Mouse (Mus musculus) lung, adult 10 weeks (tissue): ENCODE data around the gene Copz2. TPM values are rescaled to one million over a fixed set of nuclear protein-coding genes. Genes with fewer than 3 reads are reported as not detected.

Experiments
- polyA plus RNA-seq: library from polyadenylated mRNA; stranded (reverse); fragments of 350-450 nt; fragmentation: Illumina TruSeq; extraction: RNeasy Lipid Tissue Mini Kit (QIAGEN cat#74804); gene quantifications from one replicate; pipeline ENCODE4 v1.2.3, GENCODE M21; 2014; ENCODE audit warnings: low read depth, low replicate concordance; ENCODE audit not compliant: insufficient read depth

Gene Copz2
- polyA plus RNA-seq = 43.4 TPM

DNA sequence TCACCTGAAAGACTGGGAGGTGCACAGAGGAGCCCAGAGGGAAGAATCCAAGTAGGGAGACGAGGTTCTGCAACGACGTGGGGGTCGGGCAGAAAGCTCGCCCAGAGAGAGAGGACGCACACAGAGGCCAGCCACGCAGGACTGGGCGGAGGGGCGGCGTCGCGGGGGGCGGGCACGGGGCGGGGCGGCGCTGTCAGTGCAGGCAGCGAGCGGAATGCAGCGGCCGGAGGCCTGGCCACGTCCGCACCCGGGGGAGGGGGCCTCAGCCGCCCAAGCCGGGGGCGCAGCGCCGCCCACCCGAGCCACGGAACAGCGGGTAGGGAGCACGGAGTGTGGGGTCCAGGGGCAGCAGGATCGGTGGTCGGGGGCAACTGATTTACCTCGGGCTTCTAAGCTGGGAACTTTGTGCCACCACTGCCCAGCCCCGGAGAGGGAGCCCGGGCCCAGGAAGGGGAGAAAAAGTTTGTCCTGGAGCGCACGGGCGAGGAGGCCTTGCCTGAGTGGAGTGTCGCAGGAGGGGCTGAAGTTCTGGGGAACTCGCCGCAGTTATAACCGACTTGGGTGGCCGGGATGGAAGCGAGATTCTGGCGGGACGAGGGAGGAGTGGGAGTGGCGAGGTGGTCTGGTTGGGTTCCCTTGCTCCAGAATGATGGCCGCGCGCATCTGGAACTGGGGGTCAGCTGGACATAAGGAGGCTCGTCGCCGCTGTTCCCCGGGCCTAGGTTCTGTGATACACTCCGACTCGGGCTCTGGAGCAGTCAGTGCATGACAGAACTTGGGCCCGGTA is at the start of gene Copz2:
TSS of gene Copz2 (plus strand) at position 190 of the 787 bp plus-strand sequence.

GRCm38 (mm10) chr11:96829813-96830538 is 19.7 kb upstream of the Copz2 start, which contains the start of gene Nfe2l1:
Nfe2l1 (minus strand) TSS chr11:96829968.

Other genes starting within 250 kb of the Copz2 start
- gene Snx11, start 72.3 kb upstream of the Copz2 start, polyA plus RNA-seq = 19.2 TPM
- gene Cbx1, start 60.7 kb upstream of the Copz2 start, polyA plus RNA-seq = 30.2 TPM
- gene Nfe2l1, start 19.9 kb upstream of the Copz2 start, polyA plus RNA-seq = 97.1 TPM
- gene Cdk5rap3, start 66.6 kb downstream of the Copz2 start, polyA plus RNA-seq = 28.8 TPM
- gene Prr15l, start 78.2 kb downstream of the Copz2 start, polyA plus RNA-seq = 99.6 TPM
- 18.9 TPM for gene Pnpo, start 94.1 kb downstream of the Copz2 start, polyA plus RNA-seq
- gene Sp2, start 133.1 kb downstream of the Copz2 start, polyA plus RNA-seq = 6.9 TPM
- 2.2 TPM for gene Sp6, start 163.5 kb downstream of the Copz2 start, polyA plus RNA-seq
- 12.5 TPM for gene Scrn2, start 180.1 kb downstream of the Copz2 start, polyA plus RNA-seq
- gene Lrrc46, start 191.5 kb downstream of the Copz2 start, polyA plus RNA-seq = 4.8 TPM
- 40.3 TPM for gene Mrpl10, start 191.7 kb downstream of the Copz2 start, polyA plus RNA-seq
- gene Osbpl7, start 200.8 kb downstream of the Copz2 start, polyA plus RNA-seq = 5.0 TPM